Mouse (Mus musculus) MEL (cell line): ENCODE data around the gene B130006D01Rik.

Experiments used
- CTCF ChIP-seq, 3 experiments: IDR thresholded peaks in 2 of 3; conservative IDR thresholded peaks in 1 of 3; 2 replicates each; pipeline ENCODE4 v1.5.1; 2011 to 2012; ENCODE audit warnings: low read length in 3 of 3, low read depth in 2 of 3, mild to moderate bottlenecking in 2 of 3, improper control_type of control experiment in 1 of 3, inconsistent platforms in 1 of 3, mixed read lengths in 1 of 3, moderate library complexity in 1 of 3; ENCODE audit not compliant: control insufficient read depth in 1 of 3, insufficient read depth in 1 of 3, poor library complexity in 1 of 3, severe bottlenecking in 1 of 3
- MAFK ChIP-seq: IDR thresholded peaks from 2 replicates; pipeline ENCODE4 v1.6.1; 2011; ENCODE audit warnings: low read depth, mild to moderate bottlenecking, low read length, improper control_type of control experiment, borderline replicate concordance
- MEF2A ChIP-seq: IDR thresholded peaks from 2 replicates; pipeline ENCODE4 v1.6.1; 2014; ENCODE audit warnings: low read depth, mild to moderate bottlenecking, inconsistent platforms, low read length, improper control_type of control experiment; ENCODE audit not compliant: poor library complexity, insufficient replicate concordance, severe bottlenecking; ENCODE audit errors: extremely low read depth
- NELFE ChIP-seq: IDR thresholded peaks from 2 replicates; pipeline ENCODE4 v1.6.1; 2011; ENCODE audit warnings: low read depth, low read length, improper control_type of control experiment
- TAL1 ChIP-seq: IDR thresholded peaks from 2 replicates; pipeline ENCODE4 v1.6.1; 2012; ENCODE audit warnings: mild to moderate bottlenecking, inconsistent platforms, low read length, moderate library complexity, mixed read lengths
- TCF12 ChIP-seq: IDR thresholded peaks from 2 replicates; pipeline ENCODE4 v1.6.1; 2014; ENCODE audit warnings: low read depth, mild to moderate bottlenecking, inconsistent platforms, low read length, improper control_type of control experiment, moderate library complexity

DNA sequence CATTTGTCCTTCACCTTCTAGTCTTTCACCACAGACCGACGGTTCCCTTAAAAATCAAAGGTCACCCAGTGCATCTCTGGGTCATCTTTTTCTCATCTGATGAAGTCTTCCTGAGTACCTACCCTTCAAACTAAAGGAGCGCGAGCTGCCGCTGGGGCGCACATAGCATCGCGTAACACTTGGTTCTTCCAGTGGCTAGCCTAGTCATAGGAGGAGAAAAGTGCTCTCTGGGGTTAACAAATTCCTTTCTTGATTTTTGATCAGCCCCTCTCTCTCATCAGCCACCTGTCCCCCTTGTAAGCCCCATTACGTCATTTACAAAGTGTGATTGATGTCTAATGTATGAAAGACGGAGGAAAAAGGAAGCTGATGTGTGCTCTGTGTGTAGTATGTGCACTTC is 45.8 kb downstream of the B130006D01Rik start:
- no peak for TF ChIP-seq NELFE
- TF ChIP-seq MEF2A, result no peak
- TF ChIP-seq TAL1, result no peak
- no peak for TF ChIP-seq TCF12
- TF ChIP-seq CTCF (IDR thresholded peaks at IDR 0.05 in 2 of 3, conservative IDR thresholded peaks at IDR 0.05 in 1 of 3; ENCODE audit: control insufficient read depth in 1 of 3, insufficient read depth in 1 of 3, low read depth in 2 of 3, low read length in 3 of 3, poor library complexity in 1 of 3, severe bottlenecking in 1 of 3), result peak in 1 of 3 experiments; percentile 18; a peak in 2 of 6 replicates
- no peak for TF ChIP-seq MAFK
